Mouse (Mus musculus) liver, embryonic 12.5 days (tissue): ENCODE measurements around the gene Ggn. TPM values are rescaled to one million over a fixed set of nuclear protein-coding genes. Genes with fewer than 3 reads are reported as not detected.
A peak's percentile ranks its signal among the peaks of the same experiment; 100 is the strongest.

ENCODE experiments used
- ATAC-seq: fragments of 200-750 bp; cut with Nextera tagmentation; 2 replicates; pipeline ENCODE4 v1.8.0; 2017; ENCODE audit warnings: moderate number of reproducible peaks, mild to moderate bottlenecking, moderate library complexity
- H3K27ac ChIP-seq: fragments of 300-500 bp; sonication (generic); 2 replicates; pipeline ENCODE4 v1.5.1; 2016; ENCODE audit warnings: mild to moderate bottlenecking
- H3K27me3 ChIP-seq: fragments of 300-500 bp; sonication (generic); replicated peaks from 2 replicates; pipeline ENCODE4 v1.6.1; 2016; ENCODE audit warnings: mild to moderate bottlenecking, moderate library complexity
- H3K36me3 ChIP-seq: fragments of 300-500 bp; sonication (generic); 2 replicates; pipeline ENCODE4 v1.6.1; 2016; ENCODE audit warnings: mild to moderate bottlenecking, moderate library complexity
- H3K4me1 ChIP-seq: fragments of 300-500 bp; sonication (generic); 2 replicates; pipeline ENCODE4 v1.6.1; 2016
- H3K4me2 ChIP-seq: fragments of 300-500 bp; sonication (generic); 2 replicates; pipeline ENCODE4 v1.6.1; 2016; ENCODE audit warnings: mild to moderate bottlenecking, moderate library complexity
- H3K4me3 ChIP-seq: fragments of 300-500 bp; sonication (generic); 2 replicates; pipeline ENCODE4 v1.5.1; 2016; ENCODE audit warnings: mild to moderate bottlenecking, moderate library complexity
- H3K9ac ChIP-seq: fragments of 300-500 bp; sonication (generic); 2 replicates; pipeline ENCODE4 v1.6.1; 2016; ENCODE audit warnings: mild to moderate bottlenecking, moderate library complexity
- H3K9me3 ChIP-seq: fragments of 300-500 bp; sonication (generic); replicated peaks from 2 replicates; pipeline ENCODE4 v1.6.1; 2016; ENCODE audit warnings: mild to moderate bottlenecking, moderate library complexity
- WGBS: fragments of 180-500 bp; shearing (Covaris S2); methylation state at CpG from one replicate; pipeline ENCODE4 v1.1.7; 2016; ENCODE audit not compliant: insufficient replicate concordance; 5-methylcytosine and 5-hydroxymethylcytosine counted together
- polyA plus RNA-seq: library from polyadenylated mRNA; unstranded; fragments of >200 nt; fragmentation: Nextera tagmentation; extraction: Ambion mirVana; gene quantifications from 2 replicates; pipeline ENCODE4 v1.2.1, GENCODE M21; 2016

The Ggn gene
- polyA plus RNA-seq, 1 experiment from 2014 or later: 0.07 TPM

GRCm38 (mm10) chr7:29141416-29141815 is 28.6 kb upstream of the Ggn start:
- ATAC-seq: no peak
- peaks cover 5% of the 10 kb centered on the region; the same call in 1 of the 2 replicates for H3K27me3 ChIP-seq
- H3K27ac ChIP-seq: no peak overlapping the region
- no peak overlapping the region for H3K4me3 ChIP-seq
- H3K9ac ChIP-seq: no peak overlapping the region
- 61% methylated on average over 8 of the region's 8 CpGs for WGBS
- H3K9me3 ChIP-seq: no peaks in the 10 kb centered on the region
- no peak overlapping the region for H3K4me2 ChIP-seq
- no peaks in the 10 kb centered on the region for H3K36me3 ChIP-seq
- peaks cover 10% of the 10 kb centered on the region; the same call in 1 of the 2 replicates for H3K4me1 ChIP-seq

DNA sequence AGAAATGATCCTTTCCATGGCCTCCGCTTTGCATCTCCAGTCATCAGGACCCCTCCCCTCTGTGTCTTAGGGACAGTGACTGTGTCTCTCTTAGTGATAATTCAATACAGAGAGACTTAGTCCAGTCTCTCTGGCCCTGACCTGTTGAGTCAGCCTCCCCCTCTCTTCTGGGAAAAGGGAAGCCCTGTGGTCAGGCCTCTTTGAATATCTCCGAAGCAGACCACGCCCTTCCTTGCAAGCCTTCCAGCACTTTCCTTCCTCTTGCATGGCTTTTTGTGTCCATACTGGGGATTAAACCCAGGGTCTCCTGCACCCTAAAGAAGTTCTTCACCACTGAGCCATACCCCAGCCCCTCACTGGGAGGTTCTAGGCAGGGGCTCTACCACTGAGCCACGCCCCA is 26.0 kb upstream of the Ggn start:
- Histone ChIP-seq H3K9me3 (no peaks in the 10 kb centered on the region), H3K4me2 (no peak overlapping the region), H3K27ac (no peak overlapping the region), H3K36me3 (no peaks in the 10 kb centered on the region), H3K9ac (no peak overlapping the region), H3K4me1 (peaks cover 10% of the 10 kb centered on the region; the same call in 1 of the 2 replicates), H3K27me3 (no peaks in the 10 kb centered on the region), H3K4me3 (no peak overlapping the region)
- 40% methylated on average over 4 of the region's 4 CpGs for WGBS
- no peak for ATAC-seq

GRCm38 (mm10) chr7:29146625-29147367 is 23.2 kb upstream of the Ggn start:
- 63% methylated on average over 7 of the region's 7 CpGs for WGBS
- no peak overlapping the region for H3K4me3 ChIP-seq
- ATAC-seq: no peak
- H3K27ac ChIP-seq: no peak overlapping the region
- peaks cover 10% of the 10 kb centered on the region; the same call in 1 of the 2 replicates for H3K4me1 ChIP-seq
- no peaks in the 10 kb centered on the region for H3K27me3 ChIP-seq
- no peaks in the 10 kb centered on the region for H3K36me3 ChIP-seq
- no peaks in the 10 kb centered on the region for H3K9me3 ChIP-seq
- H3K4me2 ChIP-seq: no peak overlapping the region
- H3K9ac ChIP-seq: no peak overlapping the region

DNA sequence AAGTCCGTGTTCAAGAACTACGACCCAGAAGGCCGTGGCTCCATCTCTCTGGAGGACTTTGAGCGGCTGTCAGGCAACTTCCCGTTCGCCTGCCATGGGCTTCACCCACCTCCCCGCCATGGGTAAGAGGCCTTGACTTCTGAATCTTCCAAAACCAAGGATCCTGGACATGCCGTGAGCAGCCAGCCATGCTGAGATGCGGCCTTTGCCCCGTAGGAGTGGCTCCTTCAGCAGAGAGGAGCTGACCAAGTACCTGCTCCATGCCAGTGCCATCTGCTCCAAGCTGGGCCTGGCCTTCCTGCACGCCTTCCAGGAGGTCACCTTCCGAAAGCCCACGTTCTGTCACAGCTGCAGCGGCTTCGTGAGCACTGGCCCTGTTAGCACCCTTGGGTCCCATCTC is 21.2 kb upstream of the Ggn start:
- H3K27me3 ChIP-seq: no peaks in the 10 kb centered on the region
- H3K9me3 ChIP-seq: 0 out of 2 replicates have a peak, but pooled peaks cover under 1% of the 10 kb centered on the region
- ATAC-seq: no peak
- H3K27ac ChIP-seq: no peak overlapping the region
- H3K36me3 ChIP-seq: no peaks in the 10 kb centered on the region; the same call in 1 of the 2 replicates
- H3K9ac ChIP-seq: no peak overlapping the region
- H3K4me2 ChIP-seq: no peak overlapping the region
- H3K4me3 ChIP-seq: no peak overlapping the region
- 75% methylated on average over 15 of the region's 15 CpGs for WGBS
- peaks cover 10% of the 10 kb centered on the region; the same call in 1 of the 2 replicates for H3K4me1 ChIP-seq

DNA sequence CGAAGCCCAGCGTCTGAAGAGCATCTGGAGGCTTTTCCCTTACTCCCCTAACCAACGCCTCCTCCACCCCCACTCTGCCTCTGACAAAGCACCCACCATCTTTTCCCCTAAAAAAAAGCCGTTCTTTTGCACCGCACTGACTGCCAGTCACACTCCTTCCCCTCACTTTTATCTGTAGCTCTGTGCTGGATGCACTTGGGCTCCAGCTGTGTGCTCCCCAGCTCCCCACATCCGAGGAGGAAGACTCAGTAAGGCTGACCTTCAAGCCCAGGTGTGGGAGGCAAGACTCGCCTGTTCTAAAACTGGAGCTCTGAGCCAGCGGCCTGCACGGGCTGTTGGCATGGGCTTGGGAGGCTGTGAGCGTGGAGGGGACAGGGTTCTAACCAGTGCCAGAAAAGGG is 18.5 kb upstream of the Ggn start:
- Histone ChIP-seq H3K4me3 (no peak overlapping the region), H3K9ac (no peak overlapping the region), H3K4me2 (no peak overlapping the region), H3K9me3 (0 out of 2 replicates have a peak, but pooled peaks cover 7% of the 10 kb centered on the region), H3K27me3 (no peaks in the 10 kb centered on the region), H3K4me1 (peaks cover 12% of the 10 kb centered on the region), H3K36me3 (peaks cover 10% of the 10 kb centered on the region), H3K27ac (no peak overlapping the region)
- ATAC-seq: no peak
- 58% methylated on average over 10 of the region's 10 CpGs for WGBS

DNA sequence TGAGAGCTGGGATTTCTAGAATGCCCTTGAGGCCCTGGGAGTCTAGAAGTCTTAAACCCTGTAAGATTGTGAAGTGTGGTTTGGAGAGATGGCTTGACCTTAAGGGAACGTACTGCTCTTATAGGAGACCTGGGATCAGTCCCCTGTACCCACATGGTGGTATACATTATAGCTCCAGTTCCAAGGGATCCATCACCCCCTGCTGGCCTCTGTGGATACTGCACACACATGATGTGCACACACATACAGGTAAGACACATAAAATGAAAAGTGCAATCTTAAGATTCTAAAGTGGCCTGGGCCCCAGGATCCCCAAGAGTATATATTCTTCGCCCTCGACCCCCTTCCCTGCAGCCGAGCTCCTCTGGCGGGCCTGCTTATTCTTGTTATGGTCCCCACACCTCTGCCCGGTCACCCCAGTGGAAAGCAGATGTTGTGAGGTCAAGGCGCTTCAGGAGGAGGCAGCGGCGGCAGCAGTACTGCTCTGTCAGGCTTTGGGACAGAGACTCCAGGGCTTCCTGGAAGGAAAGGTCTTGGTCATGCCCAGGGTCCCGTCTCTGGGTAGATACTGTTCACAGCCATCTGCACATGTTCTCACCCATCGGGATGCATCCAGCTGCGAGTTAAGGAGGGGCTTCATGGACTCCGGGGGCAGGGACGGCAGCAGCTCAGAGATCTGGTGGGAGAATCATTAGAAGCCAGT is 15.8 kb upstream of the Ggn start:
- H3K4me2 ChIP-seq: no peak overlapping the region
- WGBS: 80% methylated on average over 14 of the region's 14 CpGs
- H3K9ac ChIP-seq: no peak overlapping the region
- 0 out of 2 replicates have a peak, but pooled peaks cover 7% of the 10 kb centered on the region for H3K9me3 ChIP-seq
- no peak overlapping the region for H3K4me3 ChIP-seq
- peaks cover 10% of the 10 kb centered on the region for H3K36me3 ChIP-seq
- H3K27ac ChIP-seq: no peak overlapping the region
- ATAC-seq: no peak
- peaks cover 17% of the 10 kb centered on the region for H3K4me1 ChIP-seq
- peaks cover 25% of the 10 kb centered on the region for H3K27me3 ChIP-seq

DNA sequence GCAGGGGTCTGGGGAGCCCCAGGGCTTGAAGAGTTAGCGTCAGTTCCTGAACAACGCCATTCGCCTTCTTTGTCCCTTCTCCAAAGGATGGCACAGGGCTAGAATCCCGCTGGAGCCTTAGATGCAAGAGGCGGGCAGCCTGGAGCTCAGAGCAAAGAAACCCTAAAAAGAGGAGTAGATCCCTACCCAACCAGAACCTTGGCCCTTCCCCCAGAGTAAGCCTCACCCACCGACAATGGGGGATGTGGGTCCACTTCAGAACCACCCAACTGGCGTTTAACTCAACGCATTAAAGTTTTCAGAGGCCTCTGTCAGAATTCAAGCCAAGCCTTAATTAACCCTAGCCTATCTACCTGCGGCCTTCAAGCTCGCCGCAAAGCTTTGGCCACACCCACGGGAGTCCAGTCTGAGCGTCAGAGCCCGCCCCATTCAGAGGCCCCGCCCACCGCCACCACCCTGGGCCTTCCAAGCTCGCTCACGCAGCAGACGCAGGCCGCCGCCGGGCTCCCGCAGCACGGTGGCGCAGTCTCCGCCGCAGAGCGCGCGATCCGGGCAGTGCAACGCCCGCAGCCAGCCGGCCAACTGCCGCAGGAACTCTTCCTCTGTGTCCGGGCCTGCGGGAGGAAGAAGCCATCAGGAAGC is 14.7 kb upstream of the Ggn start:
- Histone ChIP-seq H3K27ac (peak overlapping the region; percentile 79), H3K36me3 (peaks cover 10% of the 10 kb centered on the region), H3K4me2 (peak overlapping the region; percentile 100), H3K9me3 (0 out of 2 replicates have a peak, but pooled peaks cover 7% of the 10 kb centered on the region), H3K9ac (peak overlapping the region; percentile 85), H3K4me3 (peak overlapping the region; percentile 85), H3K27me3 (peaks cover 36% of the 10 kb centered on the region), H3K4me1 (peaks cover 17% of the 10 kb centered on the region)
- WGBS: 9% methylated on average over 35 of the region's 37 CpGs
- peak; percentile 84 for ATAC-seq

DNA sequence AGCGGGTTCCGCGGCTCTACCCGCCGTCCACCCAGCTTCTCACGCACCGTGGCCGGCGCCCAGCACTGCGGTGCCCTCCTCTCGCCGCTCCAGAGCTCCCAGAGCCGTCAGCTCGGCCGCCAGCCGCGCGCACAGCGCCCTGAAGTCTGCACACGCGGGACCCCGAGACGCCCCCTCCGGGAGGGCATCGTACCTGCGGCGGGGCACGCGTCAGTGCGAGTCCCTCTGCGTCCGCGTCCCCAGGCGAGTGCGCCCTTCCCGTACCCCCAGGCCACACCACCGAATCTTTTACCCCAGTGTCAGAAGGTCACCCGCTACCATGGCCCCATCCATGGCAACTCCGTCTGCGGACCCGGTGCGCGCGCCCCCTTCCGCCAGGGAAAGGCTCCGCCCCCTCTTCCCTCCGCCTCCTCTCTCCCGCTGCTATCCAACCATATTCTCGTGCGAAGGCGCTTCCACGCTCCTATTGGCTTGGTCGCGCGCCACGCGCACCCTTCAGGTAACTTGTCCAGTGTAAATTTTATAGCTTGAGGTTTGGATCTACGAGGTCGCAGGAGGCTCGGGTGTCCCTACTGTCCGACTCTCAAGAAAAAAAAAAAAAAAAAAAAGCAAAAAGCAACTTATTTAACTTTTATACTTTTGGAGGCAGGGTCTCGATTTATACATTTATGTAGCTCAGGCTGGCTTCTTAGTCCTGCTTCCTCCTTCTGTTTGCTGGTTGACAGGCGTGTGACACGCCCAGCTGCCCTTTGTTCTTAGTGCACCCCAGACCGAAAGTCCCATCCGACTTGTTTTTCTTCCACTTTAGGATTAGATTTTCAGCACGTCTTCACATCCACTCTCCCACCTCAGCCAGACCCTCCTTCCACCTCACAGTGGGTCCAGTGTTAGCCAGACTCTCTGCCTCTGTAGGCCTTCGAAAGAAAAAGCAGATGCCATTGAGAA is 13.9 kb upstream of the Ggn start, which contains the start of gene Fam98c:
TSS of gene Fam98c (minus strand) at position 397 of the 945 bp plus-strand sequence.
- Histone ChIP-seq H3K4me1 (peaks cover 17% of the 10 kb centered on the region), H3K9ac (peak within 1 kb of the TSS; percentile 85), H3K27me3 (peaks cover 43% of the 10 kb centered on the region), H3K27ac (peak within 1 kb of the TSS; percentile 79), H3K36me3 (peaks cover 10% of the 10 kb centered on the region), H3K9me3 (0 out of 2 replicates have a peak, but pooled peaks cover 7% of the 10 kb centered on the region), H3K4me3 (peak within 1 kb of the TSS; percentile 85), H3K4me2 (peak within 1 kb of the TSS; percentile 100)
- peak; percentile 77 for ATAC-seq
- WGBS: 3% methylated on average over 66 of the region's 68 CpGs

DNA sequence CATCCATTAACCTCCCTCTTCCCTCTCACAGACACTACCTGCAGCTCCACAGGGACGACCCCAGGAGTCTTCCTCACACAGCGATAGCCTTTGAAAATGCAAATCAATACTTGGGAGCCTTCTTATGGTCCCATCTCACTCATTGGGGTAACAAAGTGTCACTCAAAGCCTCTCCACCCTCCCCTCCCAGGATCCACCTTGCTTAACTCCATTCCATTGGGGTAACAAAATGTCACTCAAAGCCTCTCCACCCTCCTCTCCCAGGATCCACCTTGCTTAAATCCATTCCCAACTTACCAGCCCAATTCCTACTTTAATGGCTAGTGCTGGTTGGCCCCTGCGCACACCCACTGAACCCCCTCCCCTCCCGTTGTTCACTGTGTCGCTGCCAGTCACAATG is 11.7 kb upstream of the Ggn start:
- H3K4me3 ChIP-seq: no peak overlapping the region
- WGBS: 8% methylated on average over 5 of the region's 5 CpGs
- no peak for ATAC-seq
- H3K4me2 ChIP-seq: no peak overlapping the region
- no peak overlapping the region for H3K9ac ChIP-seq
- peaks cover 10% of the 10 kb centered on the region for H3K36me3 ChIP-seq
- peaks cover 54% of the 10 kb centered on the region for H3K27me3 ChIP-seq
- H3K9me3 ChIP-seq: 0 out of 2 replicates have a peak, but pooled peaks cover 7% of the 10 kb centered on the region
- H3K4me1 ChIP-seq: peaks cover 28% of the 10 kb centered on the region
- no peak overlapping the region for H3K27ac ChIP-seq

GRCm38 (mm10) chr7:29162294-29162693 is 7.7 kb upstream of the Ggn start:
- Histone ChIP-seq H3K27me3 (peaks cover 69% of the 10 kb centered on the region), H3K4me2 (no peak overlapping the region; the same call in 1 of the 2 replicates), H3K9ac (no peak overlapping the region), H3K4me3 (no peak overlapping the region), H3K4me1 (peaks cover 13% of the 10 kb centered on the region), H3K9me3 (no peaks in the 10 kb centered on the region), H3K27ac (no peak overlapping the region), H3K36me3 (no peaks in the 10 kb centered on the region)
- 61% methylated on average over 5 of the region's 5 CpGs for WGBS
- no peak for ATAC-seq
